20 mouse cellular contexts compared by ENCODE assay signal in genomic region chr13:53904471-53904870, GRCm38 (mm10).
DNase-seq lines count a peak whose midpoint lies in the region; ATAC-seq and TF ChIP-seq lines count a peak whose summit lies in the region.
"Had no signal": no experiment of that assay in that cellular context is flagged by ENCODE, and none has a peak within 500 bp of the region (broad histone marks: within the 10 kb centered on the region; RNA-seq: fewer than 3 reads in every experiment).

No protein-coding gene starts in this region.

- TF ChIP-seq POLR2A in heart, adult 2 months (IDR thresholded peaks at IDR 0.05; ENCODE audit: insufficient read depth, low read depth, low read length): no peak

- TF ChIP-seq CTCF in heart, adult 2 months (IDR thresholded peaks at IDR 0.05): no peak

- H3K27ac ChIP-seq in heart, adult 2 months: no peak overlapping the region
- H3K27ac ChIP-seq in midbrain, embryonic 11.5 days (ENCODE audit: low read depth, low read length): no peak overlapping the region; the same call in 1 of the 2 replicates
- H3K27ac ChIP-seq in midbrain, embryonic 14.5 days (replicated peaks; ENCODE audit: low read depth, low read length): no peak overlapping the region
- H3K27ac ChIP-seq: embryonic facial prominence, embryonic 13.5 days; embryonic facial prominence, embryonic 15.5 days; forebrain, embryonic 10.5 days had no signal

- H3K4me2 ChIP-seq in midbrain, embryonic 11.5 days: no peak overlapping the region
- H3K4me2 ChIP-seq in midbrain, embryonic 14.5 days (ENCODE audit: low read length): no peak overlapping the region
- H3K4me2 ChIP-seq: embryonic facial prominence, embryonic 13.5 days; embryonic facial prominence, embryonic 15.5 days had no signal

- H3K36me3 ChIP-seq in heart, adult 2 months (ENCODE audit: control insufficient read depth, insufficient read depth, low read length): no peaks in the 10 kb centered on the region; the same call in 1 of the 2 replicates
- no peaks in the 10 kb centered on the region for H3K36me3 ChIP-seq in midbrain, embryonic 11.5 days (ENCODE audit: control insufficient read depth, insufficient read depth, low read length)
- H3K36me3 ChIP-seq in midbrain, embryonic 14.5 days (ENCODE audit: control insufficient read depth, insufficient read depth, low read length): no peaks in the 10 kb centered on the region
- H3K36me3 ChIP-seq: embryonic facial prominence, embryonic 13.5 days; embryonic facial prominence, embryonic 15.5 days; forebrain, embryonic 10.5 days had no signal

- H3K27me3 ChIP-seq in heart, adult 2 months (ENCODE audit: control insufficient read depth, insufficient read depth, low read length): no peaks in the 10 kb centered on the region
- no peaks in the 10 kb centered on the region for H3K27me3 ChIP-seq in midbrain, embryonic 11.5 days (ENCODE audit: control insufficient read depth, insufficient read depth, low read length)
- no peaks in the 10 kb centered on the region for H3K27me3 ChIP-seq in midbrain, embryonic 14.5 days (ENCODE audit: control insufficient read depth, insufficient read depth, low read length)
- H3K27me3 ChIP-seq: embryonic facial prominence, embryonic 13.5 days; embryonic facial prominence, embryonic 15.5 days had no signal

- 77% methylated on average over 8 of the region's 8 CpGs for WGBS in heart, adult 2 months
- 88% methylated on average over 8 of the region's 8 CpGs for WGBS in midbrain, embryonic 11.5 days
- 79% methylated on average over 8 of the region's 8 CpGs for WGBS in midbrain, embryonic 14.5 days

- H3K9ac ChIP-seq in heart, adult 2 months (ENCODE audit: low read depth, low read length): no peak overlapping the region
- H3K9ac ChIP-seq in midbrain, embryonic 11.5 days (ENCODE audit: low read length): no peak overlapping the region
- H3K9ac ChIP-seq in midbrain, embryonic 14.5 days (replicated peaks; ENCODE audit: low read length): no peak overlapping the region
- H3K9ac ChIP-seq: embryonic facial prominence, embryonic 13.5 days; embryonic facial prominence, embryonic 15.5 days had no signal

- H3K4me3 ChIP-seq in heart, adult 2 months: no peak overlapping the region
- H3K4me3 ChIP-seq in midbrain, embryonic 11.5 days (ENCODE audit: low read depth, low read length): no peak overlapping the region
- no peak overlapping the region for H3K4me3 ChIP-seq in midbrain, embryonic 14.5 days (replicated peaks; ENCODE audit: low read depth, low read length)
- H3K4me3 ChIP-seq: embryonic facial prominence, embryonic 13.5 days; embryonic facial prominence, embryonic 15.5 days; erythroblast, embryonic 14.5 days; forebrain, embryonic 10.5 days had no signal

- intact Hi-C loops in heart, adult 2 months (cut with DNase I): no loop called here

- no peaks in the 10 kb centered on the region for H3K9me3 ChIP-seq in midbrain, embryonic 11.5 days (ENCODE audit: control insufficient read depth, low read length)
- H3K9me3 ChIP-seq in midbrain, embryonic 14.5 days (ENCODE audit: control insufficient read depth, low read length): no peaks in the 10 kb centered on the region
- H3K9me3 ChIP-seq: embryonic facial prominence, embryonic 13.5 days; embryonic facial prominence, embryonic 15.5 days; forebrain, embryonic 10.5 days had no signal

- DNase-seq in heart, adult 11 months: peak; percentile 82
- no peak for DNase-seq in heart, adult 2 months
- DNase-seq in midbrain, embryonic 11.5 days (ENCODE audit: low spot score, missing footprints): peak; percentile 62
- no peak for DNase-seq in midbrain, embryonic 14.5 days
- DNase-seq: adrenal gland, adult 2 months; adrenal gland, postnatal 10 days; adrenal gland, postnatal 25 days; cerebellum, adult 11 months; cerebellum, adult 18-20 months; cerebellum, adult 8-10 months; cerebellum, adult 9-11 months; cerebellum, postnatal 14 days; cerebellum, postnatal 36 days; embryo, embryonic 11 days had no signal

- TF ChIP-seq EP300 in heart, adult 2 months (IDR thresholded peaks at IDR 0.05; ENCODE audit: insufficient read depth, low read depth, low read length): no peak

- no peak for ATAC-seq in midbrain, embryonic 11.5 days (ENCODE audit: low FRiP score)
- no peak for ATAC-seq in midbrain, embryonic 14.5 days (ENCODE audit: low FRiP score, low TSS enrichment)
- ATAC-seq: forebrain, embryonic 14.5 days; forebrain, embryonic 16.5 days had no signal

- H3K4me1 ChIP-seq in heart, adult 2 months (ENCODE audit: control insufficient read depth, insufficient read depth, low read length): peaks cover 2% of the 10 kb centered on the region
- peaks cover 7% of the 10 kb centered on the region for H3K4me1 ChIP-seq in midbrain, embryonic 11.5 days (ENCODE audit: control insufficient read depth, insufficient read depth, low read length)
- H3K4me1 ChIP-seq in midbrain, embryonic 14.5 days (ENCODE audit: control insufficient read depth, insufficient read depth, low read length): peaks cover 4% of the 10 kb centered on the region; the same call in 1 of the 2 replicates
- H3K4me1 ChIP-seq: embryonic facial prominence, embryonic 13.5 days; embryonic facial prominence, embryonic 15.5 days had no signal

- H3K79me2 ChIP-seq in heart, adult 2 months (replicated peaks; ENCODE audit: control insufficient read depth, insufficient read depth, low read length): no peaks in the 10 kb centered on the region

Comparison
In these comparisons a context has a peak if more than half of its experiments do, and no peak if none do; other contexts are left out.
1. DNase-seq: peak in heart, adult 11 months (single experiment) and midbrain, embryonic 11.5 days (single experiment); none in heart, adult 2 months (0 of 2) and midbrain, embryonic 14.5 days (single experiment).